Mouse (Mus musculus) hindbrain, embryonic 11.5 days (tissue): ENCODE data around the gene Col4a1. TPM values are rescaled to one million over a fixed set of nuclear protein-coding genes. Genes with fewer than 3 reads are reported as not detected.

Experiments used
- ATAC-seq: fragments of 200-750 bp; cut with Nextera tagmentation; 2 replicates; pipeline ENCODE4 v1.8.0; 2017; ENCODE audit warnings: mild to moderate bottlenecking, moderate TSS enrichment, moderate library complexity; ENCODE audit not compliant: low FRiP score
- DNase-seq: peaks from one replicate; pipeline ENCODE4 v3.0.0-alpha.2; 2015; ENCODE audit warnings: low spot score
- H3K27ac ChIP-seq: fragments of 300-500 bp; sonication (generic); 2 replicates; pipeline ENCODE4 v1.5.1; 2014; ENCODE audit warnings: mild to moderate bottlenecking, low read depth, low read length
- H3K27me3 ChIP-seq: fragments of 300-500 bp; sonication (generic); 2 replicates; pipeline ENCODE4 v1.6.1; 2014; ENCODE audit warnings: mild to moderate bottlenecking, low read length, moderate library complexity, mixed read lengths; ENCODE audit not compliant: control insufficient read depth, insufficient read depth
- H3K36me3 ChIP-seq: fragments of 300-500 bp; sonication (generic); 2 replicates; pipeline ENCODE4 v1.6.1; 2014; ENCODE audit warnings: mild to moderate bottlenecking, low read length, moderate library complexity, mixed read lengths; ENCODE audit not compliant: control insufficient read depth, insufficient read depth
- H3K4me1 ChIP-seq: fragments of 300-500 bp; sonication (generic); replicated peaks from 2 replicates; pipeline ENCODE4 v1.6.1; 2014; ENCODE audit warnings: low read length, mixed read lengths; ENCODE audit not compliant: control insufficient read depth, insufficient read depth
- H3K4me2 ChIP-seq: fragments of 300-500 bp; sonication (generic); replicated peaks from 2 replicates; pipeline ENCODE4 v1.6.1; 2014; ENCODE audit warnings: mild to moderate bottlenecking, low read depth, low read length
- H3K4me3 ChIP-seq: fragments of 300-500 bp; sonication (generic); 2 replicates; pipeline ENCODE4 v1.5.1; 2014; ENCODE audit warnings: low read depth, low read length
- H3K9ac ChIP-seq: fragments of 300-500 bp; sonication (generic); 2 replicates; pipeline ENCODE4 v1.6.1; 2014; ENCODE audit warnings: low read depth, low read length
- H3K9me3 ChIP-seq: fragments of 300-500 bp; sonication (generic); 2 replicates; pipeline ENCODE4 v1.6.1; 2016; ENCODE audit warnings: low read length; ENCODE audit not compliant: control insufficient read depth
- WGBS: fragments of 180-500 bp; shearing (Covaris S2); extraction: QIAGEN DNeasy Blood & Tissue Kit; methylation state at CpG from one replicate; pipeline ENCODE4 v1.1.7; 2014; 5-methylcytosine and 5-hydroxymethylcytosine counted together
- polyA plus RNA-seq: library from polyadenylated mRNA; unstranded; fragments of >200 nt; fragmentation: Nextera tagmentation; extraction: Ambion mirVana; gene quantifications from 2 replicates; pipeline ENCODE4 v1.2.1, GENCODE M21; 2014

The Col4a1 gene
- polyA plus RNA-seq, 1 experiment from 2014 or later, result 91.8 TPM

DNA sequence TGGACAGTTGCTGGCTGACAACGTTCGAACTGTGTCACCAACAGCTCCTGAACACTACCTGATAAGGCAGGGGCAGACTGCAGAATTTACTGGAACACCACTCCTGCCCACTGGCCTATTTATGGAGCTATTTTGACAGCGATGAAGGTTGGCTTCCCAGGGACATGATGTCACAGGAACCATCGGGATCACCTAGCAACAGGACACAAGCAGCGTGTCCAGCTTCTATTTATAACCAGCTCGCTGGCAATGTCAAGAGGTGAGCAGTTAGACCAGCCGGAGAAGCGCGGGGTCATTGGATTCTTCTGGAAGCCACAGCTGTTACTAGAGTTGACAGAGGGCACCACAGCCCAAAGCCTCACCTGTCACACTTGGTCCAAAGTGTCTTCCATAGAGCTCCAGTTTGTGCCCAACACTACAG is 129.0 kb downstream of the Col4a1 start:
- Histone ChIP-seq H3K9me3 (no peaks in the 10 kb centered on the region), H3K4me2 (no peak overlapping the region), H3K36me3 (no peaks in the 10 kb centered on the region), H3K4me3 (no peak overlapping the region), H3K27ac (no peak overlapping the region), H3K4me1 (peaks cover 7% of the 10 kb centered on the region), H3K27me3 (peaks cover 7% of the 10 kb centered on the region), H3K9ac (no peak overlapping the region)
- DNase-seq, result no peak
- ATAC-seq, result no peak
- 64% methylated on average over 9 of the region's 9 CpGs for WGBS

DNA sequence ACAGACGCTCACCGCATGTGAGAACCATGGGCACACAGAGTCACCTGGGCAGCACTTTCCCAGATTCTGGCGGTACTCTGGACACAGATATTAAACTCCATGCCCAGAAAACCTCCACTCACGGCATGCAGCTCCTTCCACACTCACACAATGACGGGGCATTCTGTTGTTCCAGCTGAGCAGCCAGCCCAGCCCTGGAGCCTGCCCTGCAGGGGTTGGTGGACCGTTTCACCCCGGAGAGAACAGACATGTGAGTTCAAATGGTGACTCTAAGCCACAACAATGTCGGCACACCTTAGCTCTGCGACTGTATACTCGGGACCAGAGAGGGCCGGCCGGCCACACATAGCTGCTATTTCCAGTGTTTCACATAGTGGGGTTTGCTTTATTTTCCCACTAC is 130.0 kb downstream of the Col4a1 start:
- Histone ChIP-seq H3K27me3 (no peaks in the 10 kb centered on the region; the same call in 1 of the 2 replicates), H3K4me3 (no peak overlapping the region), H3K4me2 (no peak overlapping the region), H3K9ac (no peak overlapping the region), H3K36me3 (no peaks in the 10 kb centered on the region), H3K4me1 (peaks cover 3% of the 10 kb centered on the region; the same call in 1 of the 2 replicates), H3K27ac (no peak overlapping the region), H3K9me3 (no peaks in the 10 kb centered on the region)
- ATAC-seq (no peak), DNase-seq (no peak)
- WGBS, result 69% methylated on average over 12 of the region's 12 CpGs

DNA sequence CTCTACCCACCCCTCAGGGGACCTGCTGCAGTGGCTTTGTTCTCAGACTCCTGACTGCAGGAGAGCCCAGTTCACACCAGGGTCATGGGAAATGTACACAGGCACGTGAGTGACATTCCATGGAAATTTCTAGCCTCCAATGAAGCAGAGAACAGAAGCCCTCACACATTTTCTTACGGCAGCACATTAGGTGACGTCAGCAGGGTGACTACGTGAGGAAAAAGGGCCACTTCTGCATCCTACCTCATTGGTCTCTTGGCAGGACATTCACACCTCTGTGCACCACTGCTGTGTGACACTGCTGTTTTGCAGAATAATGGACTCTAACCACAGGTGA is 130.5 kb downstream of the Col4a1 start:
- Histone ChIP-seq H3K4me2 (no peak overlapping the region), H3K27ac (no peak overlapping the region), H3K4me1 (peaks cover 3% of the 10 kb centered on the region; the same call in 1 of the 2 replicates), H3K9me3 (no peaks in the 10 kb centered on the region), H3K9ac (no peak overlapping the region), H3K27me3 (no peaks in the 10 kb centered on the region; the same call in 1 of the 2 replicates), H3K4me3 (no peak overlapping the region), H3K36me3 (no peaks in the 10 kb centered on the region)
- DNase-seq, result no peak
- WGBS, result 47% methylated on average over 4 of the region's 4 CpGs
- ATAC-seq, result no peak

DNA sequence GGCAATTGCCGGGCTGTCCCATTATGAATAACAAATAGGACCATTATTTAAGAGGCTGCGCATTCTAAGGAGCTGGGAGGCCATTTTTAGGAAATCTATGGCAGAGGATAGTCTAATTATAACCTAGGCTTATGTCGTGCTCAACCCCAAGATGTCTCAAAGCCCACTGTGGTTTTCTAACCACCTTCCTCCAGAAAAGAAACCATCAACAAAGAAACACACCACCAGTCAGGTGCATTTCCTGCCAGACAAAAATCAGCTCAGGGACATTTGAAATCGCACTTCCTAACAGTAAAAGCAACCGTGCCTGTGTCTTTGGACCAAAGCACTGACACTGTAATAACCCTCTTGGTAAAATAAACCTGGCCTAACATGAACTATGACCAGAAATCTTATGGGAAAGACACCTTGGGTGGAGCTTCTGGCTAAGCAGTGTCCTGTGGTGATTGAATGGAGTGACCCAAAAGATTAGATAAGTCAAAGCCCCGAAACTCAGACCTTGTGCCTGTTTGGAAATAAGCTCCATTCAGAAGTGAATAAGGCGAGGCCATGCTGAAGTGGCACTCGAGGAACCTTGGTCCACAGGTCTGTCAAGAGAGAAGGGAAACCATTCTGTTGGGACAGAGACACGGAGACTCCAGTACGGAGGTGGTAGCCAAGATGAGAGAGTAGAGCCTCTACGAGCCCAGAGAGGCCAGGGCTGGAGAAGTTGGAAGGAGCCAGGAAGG is 131.0 kb downstream of the Col4a1 start:
- Histone ChIP-seq H3K9me3 (no peaks in the 10 kb centered on the region), H3K4me1 (peaks cover 3% of the 10 kb centered on the region; the same call in 1 of the 2 replicates), H3K27ac (no peak overlapping the region), H3K4me3 (no peak overlapping the region), H3K27me3 (no peaks in the 10 kb centered on the region; the same call in 1 of the 2 replicates), H3K4me2 (no peak overlapping the region), H3K9ac (no peak overlapping the region), H3K36me3 (no peaks in the 10 kb centered on the region)
- WGBS, result 69% methylated on average over 11 of the region's 11 CpGs
- DNase-seq (no peak), ATAC-seq (no peak)

DNA sequence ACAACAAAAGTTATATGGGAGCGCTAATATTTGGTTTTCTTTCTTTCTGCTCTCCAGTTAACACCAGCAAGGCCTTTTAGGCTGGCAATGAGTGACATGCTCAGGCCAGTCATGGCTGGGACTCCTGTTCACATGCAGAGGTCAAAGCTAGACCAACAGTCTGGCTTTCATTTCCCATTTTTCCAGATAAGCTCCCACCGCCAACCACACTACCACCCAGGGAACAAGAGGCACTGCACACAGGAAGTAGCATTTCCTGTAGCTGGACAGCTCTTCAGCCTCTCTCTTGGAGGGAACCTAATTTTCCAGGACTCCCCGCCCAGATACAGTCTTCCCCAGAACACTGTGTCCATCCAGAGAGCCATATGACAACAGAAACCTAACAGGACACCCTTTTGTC is 132.8 kb downstream of the Col4a1 start:
- Histone ChIP-seq H3K9ac (no peak overlapping the region), H3K36me3 (no peaks in the 10 kb centered on the region), H3K27ac (no peak overlapping the region), H3K4me3 (no peak overlapping the region), H3K9me3 (no peaks in the 10 kb centered on the region), H3K4me2 (no peak overlapping the region), H3K27me3 (no peaks in the 10 kb centered on the region; the same call in 1 of the 2 replicates), H3K4me1 (peaks cover 3% of the 10 kb centered on the region; the same call in 1 of the 2 replicates)
- DNase-seq (no peak), ATAC-seq (no peak)
- 86% methylated on average over 3 of the region's 3 CpGs for WGBS

DNA sequence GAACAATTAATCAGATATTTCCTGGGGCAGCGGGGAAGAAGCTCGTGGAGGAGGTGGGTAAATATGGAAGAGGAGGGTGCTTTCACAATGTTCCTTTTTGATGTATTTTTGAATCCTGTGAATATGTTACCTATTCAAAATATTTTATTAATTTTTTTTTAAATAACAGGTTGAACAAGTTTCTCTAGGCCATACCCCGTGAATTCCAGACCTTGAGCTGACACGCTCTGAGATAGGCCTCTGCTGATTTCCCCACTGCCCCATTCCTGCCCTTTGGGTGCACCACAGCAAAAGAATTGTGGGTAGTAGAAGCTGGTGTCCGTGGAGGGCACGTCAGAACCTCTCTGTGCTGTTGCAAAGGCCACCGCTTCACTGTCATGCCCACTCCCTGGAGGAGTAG is 136.2 kb downstream of the Col4a1 start:
- H3K36me3 ChIP-seq, result no peaks in the 10 kb centered on the region
- WGBS, result 90% methylated on average over 7 of the region's 7 CpGs
- no peak overlapping the region for H3K4me2 ChIP-seq
- ATAC-seq (no peak), DNase-seq (no peak)
- H3K27me3 ChIP-seq, result no peaks in the 10 kb centered on the region
- H3K9ac ChIP-seq, result no peak overlapping the region
- no peaks in the 10 kb centered on the region for H3K9me3 ChIP-seq
- no peak overlapping the region for H3K27ac ChIP-seq
- no peak overlapping the region for H3K4me3 ChIP-seq
- peaks cover 3% of the 10 kb centered on the region; the same call in 1 of the 2 replicates for H3K4me1 ChIP-seq

DNA sequence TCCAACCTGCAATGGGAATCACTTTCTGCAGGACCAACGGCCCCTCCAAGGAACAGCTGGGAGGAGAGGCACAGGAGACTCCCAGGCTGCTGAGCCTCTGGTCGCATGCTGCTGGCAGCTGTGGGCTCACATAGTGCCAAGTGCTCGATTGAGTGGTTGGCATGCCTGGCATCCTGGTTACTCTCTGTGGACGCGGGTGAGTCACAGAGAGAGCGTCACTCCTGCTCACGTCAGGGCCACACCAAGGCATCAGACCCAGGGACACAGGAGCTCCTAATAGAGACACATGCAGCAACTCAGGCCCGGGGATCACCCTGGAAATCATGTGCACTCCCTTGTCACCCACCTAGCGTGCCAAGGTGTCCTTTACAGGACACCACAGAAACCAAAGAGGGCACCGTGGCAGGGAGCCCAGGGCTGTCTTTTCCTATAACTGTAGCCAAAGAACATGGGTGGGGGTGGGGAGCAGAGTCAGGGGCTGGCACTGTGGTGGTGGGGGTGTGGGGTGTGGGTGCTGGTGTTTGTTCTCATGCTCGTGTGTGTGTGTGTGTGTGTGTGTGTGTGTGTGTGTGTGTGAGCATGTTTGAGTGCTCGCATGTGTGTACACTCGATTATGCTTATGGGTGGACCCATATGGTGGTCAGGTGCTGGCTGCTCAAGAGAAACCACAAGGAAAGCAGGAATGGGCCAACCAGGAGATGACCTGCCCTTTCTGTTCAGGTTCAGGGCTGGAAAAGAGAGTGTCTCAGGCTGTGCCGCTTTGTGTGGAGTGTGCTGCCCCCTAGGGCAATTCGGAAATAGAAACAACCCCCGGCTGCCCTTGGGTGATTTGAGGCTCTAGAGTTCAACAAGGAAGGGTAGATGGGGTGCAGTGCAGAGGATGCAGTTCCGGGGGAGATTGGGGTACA is 139.1 kb downstream of the Col4a1 start:
- Histone ChIP-seq H3K9ac (no peak overlapping the region), H3K9me3 (no peaks in the 10 kb centered on the region), H3K36me3 (no peaks in the 10 kb centered on the region), H3K27me3 (no peaks in the 10 kb centered on the region), H3K4me3 (no peak overlapping the region), H3K27ac (no peak overlapping the region), H3K4me1 (no peaks in the 10 kb centered on the region), H3K4me2 (no peak overlapping the region)
- WGBS, result 74% methylated on average over 17 of the region's 17 CpGs
- peak; percentile 69 for DNase-seq
- ATAC-seq, result 0 out of 2 replicates have a peak, but pooled peaks have one; percentile 33

DNA sequence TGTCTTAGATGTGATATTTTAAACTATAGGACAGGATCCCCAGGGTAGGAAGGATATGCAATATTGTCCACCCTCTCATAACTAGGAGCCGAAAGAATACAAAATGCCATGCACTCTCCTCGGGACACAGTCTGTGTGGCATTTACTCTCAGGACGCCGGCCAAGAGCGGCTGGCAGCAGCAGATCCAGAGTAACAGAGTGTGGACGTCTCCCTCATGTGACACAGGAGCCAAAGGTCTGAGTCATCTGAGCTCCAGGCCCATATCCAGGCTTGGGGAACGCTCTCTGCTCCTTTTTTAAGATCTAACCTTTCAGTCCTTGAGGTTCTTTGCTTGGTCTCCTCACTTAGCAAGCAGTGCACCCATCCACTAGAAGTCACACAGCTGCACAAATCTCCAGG is 141.1 kb downstream of the Col4a1 start:
- ATAC-seq, result no peak
- H3K27me3 ChIP-seq, result no peaks in the 10 kb centered on the region

More for the DNA sequence above, 141.1 kb downstream of the Col4a1 start:
- no peak overlapping the region for H3K9ac ChIP-seq
- no peaks in the 10 kb centered on the region for H3K9me3 ChIP-seq
- H3K27ac ChIP-seq, result no peak overlapping the region
- WGBS, result 82% methylated on average over 7 of the region's 7 CpGs
- no peak overlapping the region for H3K4me2 ChIP-seq
- no peaks in the 10 kb centered on the region for H3K4me1 ChIP-seq
- no peak overlapping the region for H3K4me3 ChIP-seq
- H3K36me3 ChIP-seq, result no peaks in the 10 kb centered on the region
- DNase-seq, result no peak
